Mouse (Mus musculus) ES-E14 (cell line): ENCODE measurements around the gene Gm42957. TPM values are rescaled to one million over a fixed set of nuclear protein-coding genes. Genes with fewer than 3 reads are reported as not detected.

Experiments used
- DNase-seq: peaks from one replicate; pipeline ENCODE4 v3.0.0-alpha.2; 2013; ENCODE audit warnings: low read depth, low spot score
- H3K27ac ChIP-seq: 2 replicates; pipeline ENCODE4 v1.5.1; 2012; ENCODE audit warnings: low read depth, mild to moderate bottlenecking, low read length, moderate library complexity, mixed read lengths; ENCODE audit not compliant: poor library complexity, insufficient read depth, severe bottlenecking
- H3K36me3 ChIP-seq: 2 replicates; pipeline ENCODE4 v1.6.1; 2012; ENCODE audit warnings: mild to moderate bottlenecking, low read length, moderate library complexity, mixed read lengths; ENCODE audit not compliant: control insufficient read depth, poor library complexity, insufficient read depth, severe bottlenecking
- H3K4me1 ChIP-seq, 2 experiments: fragments of 150-350 bp in 1 of 2; sonication (generic) in 1 of 2; 2 replicates each; pipeline ENCODE4 v1.6.1; 2012; ENCODE audit warnings: low read length in 2 of 2, mild to moderate bottlenecking in 1 of 2, mixed read lengths in 1 of 2; ENCODE audit not compliant: control insufficient read depth in 2 of 2, insufficient read depth in 2 of 2, poor library complexity in 1 of 2
- H3K4me3 ChIP-seq, 2 experiments: fragments of 150-350 bp in 1 of 2; sonication (generic) in 1 of 2; 2 replicates each; pipeline ENCODE4 v1.5.1; 2012; ENCODE audit warnings: low read length in 2 of 2, low read depth in 1 of 2, mild to moderate bottlenecking in 1 of 2, mixed read lengths in 1 of 2; ENCODE audit not compliant: insufficient read depth in 1 of 2, poor library complexity in 1 of 2, severe bottlenecking in 1 of 2
- H3K9ac ChIP-seq: 2 replicates; pipeline ENCODE4 v1.6.1; 2012; ENCODE audit warnings: low read depth, mild to moderate bottlenecking, low read length, mixed read lengths; ENCODE audit not compliant: poor library complexity, insufficient read depth, severe bottlenecking
- H3K9me3 ChIP-seq: fragments of 150-350 bp; sonication (generic); 2 replicates; pipeline ENCODE4 v1.6.1; 2012; ENCODE audit warnings: low read depth, mild to moderate bottlenecking, low read length; ENCODE audit not compliant: control insufficient read depth, insufficient read depth
- CHD2 ChIP-seq: IDR thresholded peaks from 2 replicates; pipeline ENCODE4 v1.6.1; 2014; ENCODE audit warnings: mild to moderate bottlenecking, low read depth, low read length, inconsistent platforms
- HCFC1 ChIP-seq: IDR thresholded peaks from 2 replicates; pipeline ENCODE4 v1.6.1; 2012; ENCODE audit warnings: low read length, inconsistent platforms, borderline replicate concordance; ENCODE audit not compliant: insufficient read depth
- MAFK ChIP-seq: IDR thresholded peaks from 2 replicates; pipeline ENCODE4 v1.6.1; 2014; ENCODE audit warnings: mild to moderate bottlenecking, low read depth, low read length, inconsistent platforms; ENCODE audit not compliant: insufficient read depth
- ZC3H11A ChIP-seq: IDR thresholded peaks from 2 replicates; pipeline ENCODE4 v1.6.1; 2012; ENCODE audit warnings: low read depth, mild to moderate bottlenecking, inconsistent platforms, low read length, borderline replicate concordance
- ZNF384 ChIP-seq: IDR thresholded peaks from 2 replicates; pipeline ENCODE4 v1.6.1; 2012; ENCODE audit warnings: low read depth, low read length, inconsistent platforms
- in situ Hi-C, 2 experiments: fragments of 600-800 bp; cut with MboI; formaldehyde crosslinking; loops; one replicate each; pipeline ENCODE4 v1.15.1; 2025; ENCODE audit warnings: low sequenced_read_pairs in 2 of 2, inconsistent platforms in 1 of 2; ENCODE audit not compliant: unreplicated experiment in 2 of 2
- total RNA-seq: library from RNA; depleted of rRNA; stranded (reverse); fragments of 300-350 nt; gene quantifications from 2 replicates; pipeline ENCODE4 v1.2.3, GENCODE M21; 2012

The Gm42957 gene
- total RNA-seq, 1 experiment, result 0.13 TPM

- Histone ChIP-seq H3K4me1 (peaks cover 0 to 4% of the 10 kb centered on the region in 2 experiments; a peak in 2 of 4 replicates), H3K4me3 (no peak overlapping the region), H3K9me3 (no peaks in the 10 kb centered on the region), H3K36me3 (peaks cover 10% of the 10 kb centered on the region), H3K27ac (no peak overlapping the region), H3K9ac (no peak overlapping the region)
- in situ Hi-C loops, result loop anchor here in 1 of 2 experiments (10.0 kb wide), 1 partner anchor 87 kb away; no protein-coding TSS in a partner anchor
- DNase-seq, result no peak
- TF ChIP-seq ZNF384 (no peak), CHD2 (no peak), ZC3H11A (no peak), HCFC1 (no peak), MAFK (no peak)
These were observed 3.2 kb upstream of the Gm42957 start for GRCm38 (mm10) chr3:96632058-96632457.

- Histone ChIP-seq H3K36me3 (peaks cover 10% of the 10 kb centered on the region), H3K4me3 (no peak overlapping the region), H3K9me3 (no peaks in the 10 kb centered on the region), H3K9ac (no peak overlapping the region), H3K27ac (no peak overlapping the region), H3K4me1 (peaks cover 0 to 4% of the 10 kb centered on the region in 2 experiments; a peak in 2 of 4 replicates)
- no peak for DNase-seq
- TF ChIP-seq HCFC1 (no peak), MAFK (no peak)
- in situ Hi-C loops, result loop anchor here in 1 of 2 experiments (10.0 kb wide), 1 partner anchor 89 kb away; no protein-coding TSS in a partner anchor
These were observed 1.3 kb upstream of the Gm42957 start for GRCm38 (mm10) chr3:96634015-96634414.

GRCm38 (mm10) chr3:96635906-96636305 lies 632 bp downstream of the Gm42957 start:
- Histone ChIP-seq H3K9me3 (no peaks in the 10 kb centered on the region), H3K4me3 (peak overlapping the region; percentile 72 to 92), H3K9ac (peak overlapping the region; percentile 91), H3K27ac (no peak overlapping the region; the same call in 1 of the 2 replicates), H3K4me1 (peaks cover 0 to 4% of the 10 kb centered on the region in 2 experiments; a peak in 2 of 4 replicates), H3K36me3 (peaks cover 10% of the 10 kb centered on the region)
- in situ Hi-C loops, result loop anchor here in 1 of 2 experiments (10.0 kb wide), 1 partner anchor 91 kb away; no protein-coding TSS in a partner anchor
- no peak for DNase-seq
- no peak for TF ChIP-seq ZNF384
- no peak for TF ChIP-seq MAFK
- TF ChIP-seq CHD2, result no peak
- no peak for TF ChIP-seq HCFC1
- TF ChIP-seq ZC3H11A, result no peak

DNA sequence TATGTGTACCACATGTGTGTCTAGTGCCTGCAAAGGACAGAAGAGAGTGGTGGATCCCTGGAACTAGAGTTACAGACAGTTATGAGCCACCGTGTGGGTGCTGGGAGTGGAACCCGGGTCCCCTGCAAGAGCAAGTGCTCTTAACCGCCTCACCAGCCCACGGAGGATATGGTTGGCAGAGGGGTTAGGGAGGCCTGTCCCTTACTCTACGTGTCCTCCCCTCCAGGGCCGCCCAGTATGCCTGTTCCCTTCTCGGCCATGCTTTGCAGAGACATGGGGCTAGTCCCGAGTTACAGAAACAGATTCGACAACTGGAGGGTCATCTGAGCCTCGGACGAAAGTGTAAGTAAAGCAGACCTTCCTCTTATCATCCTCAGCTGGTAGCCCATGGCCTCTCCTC lies 1.2 kb downstream of the Gm42957 start:
- TF ChIP-seq HCFC1, result no peak
- no peak for TF ChIP-seq ZC3H11A
- TF ChIP-seq CHD2, result no peak
- no peak for TF ChIP-seq ZNF384
- no peak for TF ChIP-seq MAFK
- Histone ChIP-seq H3K36me3 (peaks cover 7% of the 10 kb centered on the region), H3K27ac (no peak overlapping the region), H3K4me1 (peaks cover 0 to 4% of the 10 kb centered on the region in 2 experiments; a peak in 2 of 4 replicates), H3K4me3 (peak overlapping the region; percentile 72 to 92), H3K9ac (peak overlapping the region; percentile 91; the same call in 1 of the 2 replicates), H3K9me3 (no peaks in the 10 kb centered on the region)
- no peak for DNase-seq
- in situ Hi-C loops, result loop anchor here in 1 of 2 experiments (10.0 kb wide), 1 partner anchor 92 kb away; no protein-coding TSS in a partner anchor

DNA sequence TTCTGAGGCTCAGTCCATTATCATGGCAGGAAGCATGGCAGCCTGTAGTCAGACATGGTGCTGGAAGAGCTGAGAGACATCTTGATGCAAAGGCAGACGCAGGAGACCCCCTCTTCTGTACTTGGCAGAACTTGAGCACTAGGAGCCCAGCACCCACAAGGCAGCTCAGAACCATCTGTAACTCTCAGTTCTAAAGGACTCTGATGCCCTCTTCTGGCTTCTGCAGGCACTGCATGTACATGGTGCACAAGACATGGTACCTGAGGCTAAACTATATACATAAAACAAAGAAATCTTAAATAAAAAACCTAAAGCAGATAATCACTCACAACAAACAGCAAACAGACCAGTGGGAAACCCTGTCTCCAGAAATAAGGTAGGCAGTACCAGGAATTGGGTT lies 3.9 kb downstream of the Gm42957 start:
- peak; percentile 65 for DNase-seq
- Histone ChIP-seq H3K9me3 (no peaks in the 10 kb centered on the region), H3K9ac (no peak overlapping the region), H3K36me3 (peaks cover 3% of the 10 kb centered on the region; the same call in 1 of the 2 replicates), H3K4me3 (no peak overlapping the region), H3K4me1 (peaks cover 0 to 4% of the 10 kb centered on the region in 2 experiments; a peak in 2 of 4 replicates), H3K27ac (no peak overlapping the region)
- in situ Hi-C loops, result loop anchor here in 1 of 2 experiments (10.0 kb wide), 1 partner anchor 94 kb away; no protein-coding TSS in a partner anchor
- no peak for TF ChIP-seq ZNF384
- TF ChIP-seq MAFK, result no peak
- TF ChIP-seq HCFC1, result no peak
- peak; percentile 48; the same call in 1 of the 2 replicates for TF ChIP-seq ZC3H11A
- TF ChIP-seq CHD2, result no peak
